Mouse (Mus musculus) testis, adult 2 months (tissue): ENCODE results near the gene Calb2.

Experiments
- CTCF ChIP-seq: fragments of 200-500 bp; IDR thresholded peaks from 2 replicates; pipeline ENCODE4 v1.5.1; 2012; ENCODE audit warnings: low read depth, mild to moderate bottlenecking, inconsistent platforms, low read length, moderate library complexity; ENCODE audit not compliant: control insufficient read depth, insufficient read depth, insufficient replicate concordance
- POLR2A ChIP-seq: fragments of 200-500 bp; IDR thresholded peaks from 2 replicates; pipeline ENCODE4 v1.6.1; 2012; ENCODE audit warnings: low read depth, mild to moderate bottlenecking, inconsistent platforms, low read length, moderate library complexity; ENCODE audit not compliant: control insufficient read depth

GRCm38 (mm10) chr8:110091869-110092268 lies 76.1 kb downstream of the Calb2 start:
- TF ChIP-seq CTCF (no peak), POLR2A (no peak)
